In genomic region chr16:96846585-96846984, GRCm38 (mm10) we compare ENCODE assay signal across 20 mouse cellular contexts.
DNase-seq lines count a peak whose midpoint lies in the region; ATAC-seq and TF ChIP-seq lines count a peak whose summit lies in the region.
"Had no signal": no experiment of that assay in that cellular context is flagged by ENCODE, and none has a peak within 500 bp of the region (broad histone marks: within the 10 kb centered on the region; RNA-seq: fewer than 3 reads in every experiment).

No protein-coding gene starts in this region.

- ATAC-seq in forebrain, embryonic 12.5 days (ENCODE audit: low FRiP score): peak; percentile 30; the same call in 1 of the 2 replicates
- no peak for ATAC-seq in hindbrain, embryonic 16.5 days
- ATAC-seq in midbrain, embryonic 16.5 days: peak; percentile 37; the same call in 1 of the 2 replicates

- H3K79me2 ChIP-seq in heart, adult 2 months (replicated peaks; ENCODE audit: control insufficient read depth, insufficient read depth, low read length): no peaks in the 10 kb centered on the region

- no peak overlapping the region for H3K4me2 ChIP-seq in forebrain, embryonic 12.5 days
- H3K4me2 ChIP-seq in hindbrain, embryonic 16.5 days (ENCODE audit: low read length): no peak overlapping the region
- H3K4me2 ChIP-seq in midbrain, embryonic 16.5 days (ENCODE audit: low read length): no peak overlapping the region
- H3K4me2 ChIP-seq: embryonic facial prominence, embryonic 13.5 days; heart, embryonic 15.5 days; limb, embryonic 15.5 days; liver, embryonic 15.5 days; neural tube, embryonic 13.5 days had no signal

- 0 out of 2 replicates have a peak overlapping the region, but pooled peaks have one; percentile 10 for H3K27ac ChIP-seq in embryonic facial prominence, embryonic 10.5 days (replicated peaks)
- H3K27ac ChIP-seq in forebrain, embryonic 12.5 days: peak overlapping the region; percentile 82
- H3K27ac ChIP-seq in hindbrain, embryonic 16.5 days (ENCODE audit: low read depth, low read length): 0 out of 2 replicates have a peak overlapping the region, but pooled peaks have one; percentile 9
- H3K27ac ChIP-seq in midbrain, embryonic 16.5 days (ENCODE audit: low read length): peak overlapping the region; percentile 8
- H3K27ac ChIP-seq in heart, adult 2 months: no peak overlapping the region
- H3K27ac ChIP-seq: embryonic facial prominence, embryonic 13.5 days; heart, embryonic 15.5 days; layer of hippocampus, adult 2 months; limb, embryonic 15.5 days; liver, embryonic 15.5 days; neural tube, embryonic 13.5 days had no signal

- H3K9me3 ChIP-seq in embryonic facial prominence, embryonic 10.5 days: no peaks in the 10 kb centered on the region
- no peaks in the 10 kb centered on the region for H3K9me3 ChIP-seq in forebrain, embryonic 12.5 days
- H3K9me3 ChIP-seq in hindbrain, embryonic 16.5 days (ENCODE audit: control insufficient read depth, low read length): no peaks in the 10 kb centered on the region
- H3K9me3 ChIP-seq in midbrain, embryonic 16.5 days (replicated peaks; ENCODE audit: control insufficient read depth, low read length, poor library complexity, severe bottlenecking): no peaks in the 10 kb centered on the region
- H3K9me3 ChIP-seq: embryonic facial prominence, embryonic 13.5 days; heart, embryonic 15.5 days; limb, embryonic 15.5 days; liver, embryonic 15.5 days; neural tube, embryonic 13.5 days had no signal

- no peaks in the 10 kb centered on the region for H3K27me3 ChIP-seq in embryonic facial prominence, embryonic 10.5 days (replicated peaks; ENCODE audit: low read depth, poor library complexity, severe bottlenecking)
- no peaks in the 10 kb centered on the region for H3K27me3 ChIP-seq in forebrain, embryonic 12.5 days
- no peaks in the 10 kb centered on the region for H3K27me3 ChIP-seq in hindbrain, embryonic 16.5 days (replicated peaks; ENCODE audit: control insufficient read depth, insufficient read depth, low read length)
- H3K27me3 ChIP-seq in midbrain, embryonic 16.5 days (ENCODE audit: control insufficient read depth, insufficient read depth, low read depth, low read length): no peaks in the 10 kb centered on the region
- H3K27me3 ChIP-seq in heart, adult 2 months (ENCODE audit: control insufficient read depth, insufficient read depth, low read length): no peaks in the 10 kb centered on the region
- H3K27me3 ChIP-seq: embryonic facial prominence, embryonic 13.5 days; heart, embryonic 15.5 days; limb, embryonic 15.5 days; liver, embryonic 15.5 days; neural tube, embryonic 13.5 days had no signal

- no peak for DNase-seq in embryonic facial prominence, embryonic 10.5 days (ENCODE audit: low spot score)
- no peak for DNase-seq in urinary bladder, postnatal 14 days (ENCODE audit: low spot score)
- DNase-seq in heart, adult 2 months: no peak
- no peak for DNase-seq in cerebellum, adult 11-12 months
- DNase-seq in urinary bladder, postnatal 36 days (ENCODE audit: low spot score in 2 of 2): no peak
- DNase-seq: cerebellum, adult 8-10 months; gastrocnemius, postnatal 25 days; kidney, adult 18-20 months; kidney, postnatal 10 days; layer of hippocampus, postnatal 36 days; thymus, postnatal 25 days had no signal

- WGBS in embryonic facial prominence, embryonic 10.5 days: 60% methylated on average over 1 of the region's 1 CpGs
- 4% methylated on average over 1 of the region's 1 CpGs for WGBS in forebrain, embryonic 12.5 days
- 19% methylated on average over 1 of the region's 1 CpGs for WGBS in hindbrain, embryonic 16.5 days
- WGBS in midbrain, embryonic 16.5 days: 20% methylated on average over 1 of the region's 1 CpGs
- 74% methylated on average over 1 of the region's 1 CpGs for WGBS in heart, adult 2 months

- H3K9ac ChIP-seq in forebrain, embryonic 12.5 days: no peak overlapping the region
- H3K9ac ChIP-seq in hindbrain, embryonic 16.5 days (ENCODE audit: low read depth, low read length): no peak overlapping the region
- H3K9ac ChIP-seq in midbrain, embryonic 16.5 days (ENCODE audit: low read depth, low read length): no peak overlapping the region
- no peak overlapping the region for H3K9ac ChIP-seq in heart, adult 2 months (ENCODE audit: low read depth, low read length)
- H3K9ac ChIP-seq: embryonic facial prominence, embryonic 13.5 days; heart, embryonic 15.5 days; limb, embryonic 15.5 days; liver, embryonic 15.5 days; neural tube, embryonic 13.5 days had no signal

- TF ChIP-seq POLR2A in heart, adult 2 months (IDR thresholded peaks at IDR 0.05; ENCODE audit: insufficient read depth, low read depth, low read length): no peak

- no peak for TF ChIP-seq EP300 in heart, adult 2 months (IDR thresholded peaks at IDR 0.05; ENCODE audit: insufficient read depth, low read depth, low read length)

- H3K4me3 ChIP-seq in embryonic facial prominence, embryonic 10.5 days: no peak overlapping the region
- H3K4me3 ChIP-seq in forebrain, embryonic 12.5 days (replicated peaks): no peak overlapping the region
- H3K4me3 ChIP-seq in hindbrain, embryonic 16.5 days (ENCODE audit: low read length): no peak overlapping the region
- no peak overlapping the region for H3K4me3 ChIP-seq in midbrain, embryonic 16.5 days (ENCODE audit: low read depth, low read length)
- H3K4me3 ChIP-seq in heart, adult 2 months: no peak overlapping the region
- H3K4me3 ChIP-seq: embryonic facial prominence, embryonic 13.5 days; heart, embryonic 15.5 days; layer of hippocampus, adult 2 months; limb, embryonic 15.5 days; liver, embryonic 15.5 days; neural tube, embryonic 13.5 days had no signal

- no peaks in the 10 kb centered on the region for H3K36me3 ChIP-seq in embryonic facial prominence, embryonic 10.5 days (replicated peaks)
- H3K36me3 ChIP-seq in forebrain, embryonic 12.5 days (replicated peaks): no peaks in the 10 kb centered on the region
- H3K36me3 ChIP-seq in hindbrain, embryonic 16.5 days (ENCODE audit: control insufficient read depth, insufficient read depth, low read length): no peaks in the 10 kb centered on the region
- no peaks in the 10 kb centered on the region for H3K36me3 ChIP-seq in midbrain, embryonic 16.5 days (ENCODE audit: control insufficient read depth, insufficient read depth, low read length)
- H3K36me3 ChIP-seq in heart, adult 2 months (ENCODE audit: control insufficient read depth, insufficient read depth, low read length): no peaks in the 10 kb centered on the region
- H3K36me3 ChIP-seq: embryonic facial prominence, embryonic 13.5 days; heart, embryonic 15.5 days; limb, embryonic 15.5 days; liver, embryonic 15.5 days; neural tube, embryonic 13.5 days had no signal

- peaks cover 21% of the 10 kb centered on the region for H3K4me1 ChIP-seq in embryonic facial prominence, embryonic 10.5 days
- peaks cover 39% of the 10 kb centered on the region for H3K4me1 ChIP-seq in forebrain, embryonic 12.5 days
- H3K4me1 ChIP-seq in hindbrain, embryonic 16.5 days (ENCODE audit: control insufficient read depth, insufficient read depth, low read depth, low read length): peaks cover 13% of the 10 kb centered on the region
- H3K4me1 ChIP-seq in midbrain, embryonic 16.5 days (ENCODE audit: control insufficient read depth, insufficient read depth, low read length): peaks cover 22% of the 10 kb centered on the region
- no peaks in the 10 kb centered on the region for H3K4me1 ChIP-seq in heart, adult 2 months (ENCODE audit: control insufficient read depth, insufficient read depth, low read length)
- H3K4me1 ChIP-seq: embryonic facial prominence, embryonic 13.5 days; heart, embryonic 15.5 days; limb, embryonic 15.5 days; liver, embryonic 15.5 days had no signal

- intact Hi-C loops in heart, adult 2 months (cut with DNase I): no loop called here

- no peak for TF ChIP-seq CTCF in heart, adult 2 months (IDR thresholded peaks at IDR 0.05)
